Mouse (Mus musculus): ENCODE measurements around the gene Myo1f.
A peak's percentile ranks its signal among the peaks of the same experiment; 100 is the strongest.

Myo1f gene

DNA sequence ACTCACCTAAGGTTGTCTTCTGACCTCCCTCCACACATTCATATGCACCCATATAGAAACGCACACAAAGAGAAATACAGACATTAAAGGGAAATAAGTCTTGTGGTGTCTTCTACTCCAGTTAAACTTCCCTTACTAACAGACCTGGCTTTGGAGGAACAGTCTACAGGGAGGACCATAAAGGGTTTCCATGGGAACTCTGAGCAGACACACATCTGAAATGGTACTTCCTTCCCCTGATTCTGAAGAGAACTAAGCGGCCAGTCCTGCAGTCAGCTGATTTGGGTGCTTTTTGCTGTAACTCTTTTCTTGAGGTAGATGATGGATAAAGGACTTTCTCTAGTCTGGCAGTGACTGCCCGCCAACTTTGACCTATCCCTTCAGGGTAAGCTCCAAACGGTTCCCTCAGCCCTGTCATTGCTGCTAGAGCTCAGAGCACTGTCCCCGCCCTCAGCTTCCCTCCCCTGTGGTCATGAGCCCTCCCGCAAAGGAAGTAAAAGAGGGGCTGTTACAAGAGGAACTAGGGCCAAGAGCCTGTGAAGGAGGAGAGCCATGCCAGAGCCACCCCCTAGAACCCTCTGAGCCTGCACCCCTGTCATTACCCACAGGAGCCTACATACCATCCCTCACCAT is at the start of gene Myo1f:
Gene Myo1f, plus strand, starts transcription at position 485 of the 633 bp plus-strand sequence.
- DNase-seq (ENCODE audit: low spot score in 2 of 2): peak in 1 of 2 experiments; percentile 9

DNA sequence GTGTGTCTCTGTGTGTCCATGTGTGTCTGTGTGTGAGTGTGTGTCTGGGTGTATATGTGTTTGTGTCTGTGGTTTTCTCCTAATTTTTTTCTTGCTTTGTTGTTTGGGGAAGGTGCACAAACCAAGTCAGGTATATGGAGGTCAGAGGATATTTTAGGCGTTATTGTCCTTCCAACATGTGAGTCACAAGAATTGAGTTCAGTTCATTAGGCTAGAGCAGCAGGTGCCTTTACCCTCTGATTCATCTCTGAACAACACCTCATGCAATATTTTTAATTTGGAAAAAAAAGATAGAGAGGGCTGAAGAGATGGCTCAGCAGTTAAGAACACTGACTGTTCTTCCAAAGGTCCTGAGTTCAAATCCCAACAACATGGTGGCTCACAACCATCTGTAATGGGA is 47.1 kb upstream of the Myo1f start:
- DNase-seq (ENCODE audit: low spot score in 2 of 2): no peak

DNA sequence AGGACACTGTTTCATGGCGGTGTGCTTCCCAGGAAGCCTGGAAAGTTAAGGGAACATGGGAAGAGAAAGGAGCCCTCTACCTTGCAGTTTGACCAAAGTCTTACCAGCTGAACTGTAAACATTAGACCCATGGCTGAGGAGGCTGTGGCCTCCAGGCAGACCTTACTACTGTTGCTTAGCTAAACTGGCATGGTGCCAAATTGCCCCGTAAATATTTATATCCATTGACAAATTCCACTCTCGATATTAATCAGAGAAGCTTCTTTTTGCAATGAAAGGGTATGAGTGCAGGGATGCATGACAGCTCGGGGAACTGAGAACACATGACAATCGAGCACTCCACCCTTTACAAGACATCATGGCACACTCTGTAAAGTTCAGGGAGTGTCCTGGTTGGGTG is 45.3 kb upstream of the Myo1f start:
- no peak for DNase-seq (ENCODE audit: low spot score in 2 of 2)

GRCm38 (mm10) chr17:33512441-33513415 is 42.8 kb upstream of the Myo1f start:
- no peak for DNase-seq (ENCODE audit: low spot score in 2 of 2)

- no peak for DNase-seq (ENCODE audit: low spot score in 2 of 2)
These were observed 41.6 kb upstream of the Myo1f start for GRCm38 (mm10) chr17:33513874-33514273.

DNA sequence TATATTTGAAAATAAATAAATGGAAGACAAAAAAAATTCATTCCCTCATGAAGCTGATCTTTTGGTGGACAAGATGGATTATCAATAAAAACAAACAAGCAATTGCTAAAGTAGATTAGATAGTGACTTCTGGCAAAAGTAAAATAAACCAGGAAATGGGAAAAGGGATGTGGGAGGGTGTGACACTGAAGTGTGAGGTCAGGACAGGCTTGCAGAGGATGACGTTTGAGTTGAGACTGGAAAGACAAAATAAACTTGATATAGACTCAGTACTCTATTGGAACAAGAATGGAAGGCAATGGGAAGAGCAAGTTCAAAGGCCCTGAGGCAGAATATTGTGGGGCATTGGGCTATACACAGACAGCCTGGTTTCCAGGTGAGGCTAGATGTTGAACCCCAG is 35.1 kb upstream of the Myo1f start:
- no peak for DNase-seq (ENCODE audit: low spot score in 2 of 2)

GRCm38 (mm10) chr17:33523431-33523917 is 32.0 kb upstream of the Myo1f start:
- peak in 1 of 2 experiments; percentile 6 for DNase-seq (ENCODE audit: low spot score in 2 of 2)

GRCm38 (mm10) chr17:33523918-33524755 is 31.4 kb upstream of the Myo1f start, which contains the start of gene Adamts10:
TSS of gene Adamts10 (plus strand) at chr17:33524204.
- DNase-seq (ENCODE audit: low spot score in 2 of 2): peak; percentile 47 to 57

DNA sequence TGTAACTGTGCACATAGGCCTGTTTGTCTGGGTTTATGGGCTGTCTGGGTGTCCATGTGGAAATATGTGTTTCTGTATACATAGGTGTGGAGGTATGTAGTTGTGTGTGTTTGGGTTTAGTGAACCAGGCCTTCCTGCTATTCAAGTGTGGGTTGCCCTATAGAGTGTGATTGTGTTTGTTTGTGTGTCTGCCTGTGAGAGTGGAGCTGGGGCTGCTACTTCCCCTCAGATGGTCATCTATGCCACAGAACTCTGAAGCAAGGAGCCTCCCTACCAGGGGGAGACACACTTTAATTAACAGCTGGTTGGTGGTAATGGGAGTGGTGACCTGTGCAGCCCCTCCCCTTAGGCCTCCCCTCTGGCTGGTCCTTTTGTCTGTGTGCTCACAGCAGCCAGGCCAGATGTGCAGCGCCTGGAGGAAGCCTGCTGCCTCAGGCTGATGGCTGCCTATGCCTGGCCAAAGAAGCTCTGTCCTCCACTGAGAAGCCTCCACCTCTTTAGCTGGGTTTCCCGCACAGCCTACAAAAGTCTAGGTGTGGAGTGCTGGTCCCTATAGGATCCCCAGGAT is 30.6 kb upstream of the Myo1f start:
- DNase-seq (ENCODE audit: low spot score in 2 of 2): peak in 1 of 2 experiments; percentile 12

DNA sequence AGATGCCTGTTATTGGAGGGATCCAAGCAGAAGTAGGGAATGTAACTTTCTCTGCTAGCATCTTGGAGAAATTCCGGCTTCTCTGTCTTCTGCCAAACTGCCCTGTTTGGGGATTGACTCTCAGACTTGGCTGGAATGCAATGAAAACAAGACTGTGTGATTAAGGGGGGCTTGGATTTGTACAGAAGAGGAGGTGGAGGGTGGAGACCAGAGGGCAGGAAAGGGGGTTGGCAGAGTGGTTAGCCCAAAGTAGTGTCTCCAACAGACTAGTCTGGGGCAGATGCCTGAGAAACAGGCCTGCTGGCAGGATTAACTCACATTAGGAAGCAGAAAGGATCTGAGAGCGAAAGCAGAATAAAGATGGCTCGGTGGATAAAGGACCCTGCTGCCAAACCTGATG is 29.0 kb upstream of the Myo1f start:
- no peak for DNase-seq (ENCODE audit: low spot score in 2 of 2)

DNA sequence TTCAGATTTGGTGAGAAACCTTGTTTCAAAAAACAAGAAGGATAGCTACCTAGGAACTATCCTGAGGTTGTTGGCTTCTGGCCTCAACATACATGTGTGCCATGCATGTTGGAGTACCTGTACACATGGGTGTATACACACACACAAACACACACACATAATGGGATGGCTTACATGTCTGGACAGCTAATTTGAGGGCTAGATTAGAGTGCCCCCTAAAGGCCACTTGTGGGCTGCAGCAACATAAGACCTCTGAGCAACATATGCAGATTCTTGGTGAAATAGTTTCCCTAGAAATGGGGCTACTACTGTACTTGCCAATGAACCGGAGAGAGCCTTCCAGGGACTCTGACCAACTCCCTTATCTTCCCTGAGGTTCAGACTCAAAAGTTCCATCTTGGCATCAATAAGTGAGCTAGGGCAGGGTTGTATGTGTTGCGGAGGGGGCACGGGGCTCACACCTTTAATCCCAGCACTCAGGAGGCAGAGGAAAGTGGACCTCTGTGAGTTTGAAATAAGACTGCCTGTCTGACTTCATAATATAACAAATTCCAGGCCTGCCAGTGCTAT is 16.3 kb upstream of the Myo1f start:
- DNase-seq (ENCODE audit: low spot score in 2 of 2): peak; percentile 44 to 53

GRCm38 (mm10) chr17:33539878-33540277 is 15.6 kb upstream of the Myo1f start:
- no peak for DNase-seq (ENCODE audit: low spot score in 2 of 2)

DNA sequence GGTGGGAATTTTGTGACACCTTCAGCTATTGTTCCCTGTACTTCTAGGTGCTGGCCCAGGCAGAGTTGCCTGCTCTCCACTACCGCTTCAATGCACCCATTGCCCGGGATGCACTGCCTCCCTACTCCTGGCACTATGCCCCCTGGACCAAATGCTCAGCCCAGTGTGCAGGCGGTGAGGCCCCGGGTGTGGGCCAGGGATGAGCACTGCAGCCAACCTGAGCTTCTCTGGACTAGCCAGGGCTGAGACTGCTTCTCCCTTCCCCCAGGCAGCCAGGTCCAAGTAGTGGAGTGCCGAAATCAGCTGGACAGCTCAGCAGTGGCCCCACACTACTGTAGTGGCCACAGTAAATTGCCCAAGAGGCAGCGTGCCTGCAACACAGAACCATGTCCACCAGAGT is 6.3 kb upstream of the Myo1f start:
- no peak for DNase-seq (ENCODE audit: low spot score in 2 of 2)

- DNase-seq (ENCODE audit: low spot score in 2 of 2): no peak
These were observed 5.1 kb upstream of the Myo1f start for GRCm38 (mm10) chr17:33550388-33550787.

DNA sequence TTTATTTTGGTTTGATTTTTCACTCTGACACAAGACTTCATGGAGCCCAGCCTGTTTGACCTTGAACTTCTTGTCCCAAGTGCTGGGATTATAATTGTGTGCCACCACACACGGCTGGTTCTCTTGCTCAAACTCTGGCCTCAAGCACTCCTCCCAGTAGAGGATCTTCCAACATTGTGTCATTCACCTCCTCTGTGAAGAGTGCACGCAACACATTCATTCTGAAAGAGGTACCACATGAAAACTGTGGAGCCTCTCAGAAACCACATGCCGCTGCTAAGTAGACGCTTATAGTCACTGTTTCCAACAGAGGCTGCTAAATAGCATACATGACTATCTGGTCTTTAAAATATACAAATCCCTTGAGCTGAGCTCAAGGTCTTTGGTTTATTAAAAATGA is 3.4 kb upstream of the Myo1f start:
- no peak for DNase-seq (ENCODE audit: low spot score in 2 of 2)

DNA sequence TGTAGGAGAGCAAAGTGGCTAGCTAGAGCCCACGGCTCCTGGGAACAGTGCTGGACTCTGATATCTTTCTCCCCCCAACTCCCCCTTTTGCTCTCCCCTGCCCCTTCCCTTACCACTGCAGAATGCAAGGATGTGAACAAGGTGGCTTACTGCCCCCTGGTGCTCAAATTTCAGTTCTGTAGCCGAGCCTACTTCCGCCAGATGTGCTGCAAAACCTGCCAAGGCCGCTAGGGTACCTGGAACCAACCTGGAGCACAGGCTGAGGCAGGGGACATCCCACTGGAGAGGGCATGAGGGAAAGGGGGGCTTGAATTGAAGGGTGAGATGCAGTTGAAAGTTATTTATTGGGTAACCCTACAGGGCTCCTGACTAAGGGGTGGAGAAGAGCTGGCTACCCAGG is 2.5 kb upstream of the Myo1f start:
- no peak for DNase-seq (ENCODE audit: low spot score in 2 of 2)

- no peak for DNase-seq (ENCODE audit: low spot score in 2 of 2)
These were observed 971 bp upstream of the Myo1f start for GRCm38 (mm10) chr17:33554536-33554935.

- DNase-seq (ENCODE audit: low spot score in 2 of 2): no peak
These were observed 2.4 kb downstream of the Myo1f start for GRCm38 (mm10) chr17:33557922-33558321.

GRCm38 (mm10) chr17:33563527-33564076 is 8.1 kb downstream of the Myo1f start:
- DNase-seq (ENCODE audit: low spot score in 2 of 2): no peak

- no peak for DNase-seq (ENCODE audit: low spot score in 2 of 2)
These were observed 9.1 kb downstream of the Myo1f start for GRCm38 (mm10) chr17:33564599-33564998.

DNA sequence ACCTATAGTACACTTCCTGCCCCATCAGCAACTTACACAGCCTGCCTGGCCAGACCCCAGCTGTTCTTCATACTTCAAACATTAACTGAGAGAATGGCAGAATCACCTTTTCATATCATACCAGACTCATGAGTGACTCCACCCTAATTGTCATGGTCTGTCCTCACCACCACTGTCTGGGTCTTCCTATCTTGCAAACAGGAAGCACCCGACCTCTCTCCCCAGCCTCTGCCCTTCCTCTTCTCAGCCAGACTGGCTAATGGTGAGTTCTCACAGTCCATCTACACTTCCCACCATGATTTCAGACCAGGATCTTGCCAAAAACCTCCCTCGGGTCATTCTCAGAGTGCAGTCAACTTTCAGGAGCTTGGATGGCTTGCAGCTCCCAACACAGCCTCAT is 10.7 kb downstream of the Myo1f start:
- DNase-seq (ENCODE audit: low spot score in 2 of 2): no peak
